Mouse (Mus musculus): Measurements from ENCODE around the gene Cep63. TPM values are rescaled to one million over a fixed set of nuclear protein-coding genes. Genes with fewer than 3 reads are reported as not detected.

Gene Cep63
- polyA plus RNA-seq, 1 experiment from 2014 or later, result 15.5 TPM

- Histone ChIP-seq H3K4me1 (ENCODE audit: insufficient read depth) (peaks cover under 1% of the 10 kb centered on the region; the same call in 1 of the 2 replicates), H3K27ac (ENCODE audit: low read depth) (no peak overlapping the region), H3K9ac (replicated peaks) (no peak overlapping the region), H3K27me3 (ENCODE audit: insufficient read depth, low read length) (peaks cover 15% of the 10 kb centered on the region), H3K36me3 (replicated peaks; ENCODE audit: insufficient read depth, low read length) (no peaks in the 10 kb centered on the region), H3K9me3 (ENCODE audit: low read length) (no peaks in the 10 kb centered on the region), H3K4me3 (ENCODE audit: low read depth, low read length) (no peak overlapping the region), H3K4me2 (ENCODE audit: low read depth, low read length) (no peak overlapping the region)
- DNase-seq (no peak), ATAC-seq (no peak)
- TF ChIP-seq EP300 (IDR thresholded peaks at IDR 0.05; ENCODE audit: low read depth) (no peak), CTCF (IDR thresholded peaks at IDR 0.05; ENCODE audit: low read depth) (no peak)
- whole genome bisulfite sequencing (ENCODE audit: insufficient replicate concordance), result 16% methylated on average over 7 of the region's 7 CpGs
These were observed 86.6 kb downstream of the Cep63 start for GRCm38 (mm10) chr9:102539699-102540098.

- no peaks in the 10 kb centered on the region for H3K4me1 ChIP-seq (ENCODE audit: insufficient read depth)
- TF ChIP-seq EP300 (IDR thresholded peaks at IDR 0.05; ENCODE audit: low read depth) (no peak), CTCF (IDR thresholded peaks at IDR 0.05; ENCODE audit: low read depth) (no peak)
- no peaks in the 10 kb centered on the region for H3K36me3 ChIP-seq (replicated peaks; ENCODE audit: insufficient read depth, low read length)
- ATAC-seq, result no peak
- H3K9ac ChIP-seq (replicated peaks), result no peak overlapping the region
- H3K27me3 ChIP-seq (ENCODE audit: insufficient read depth, low read length), result no peaks in the 10 kb centered on the region
- WGBS (ENCODE audit: insufficient replicate concordance), result 80% methylated on average over 4 of the region's 4 CpGs
- H3K4me2 ChIP-seq (ENCODE audit: low read depth, low read length), result no peak overlapping the region
- H3K4me3 ChIP-seq (ENCODE audit: low read depth, low read length), result no peak overlapping the region
- no peak overlapping the region for H3K27ac ChIP-seq (ENCODE audit: low read depth)
- H3K9me3 ChIP-seq (ENCODE audit: low read length), result no peaks in the 10 kb centered on the region
- DNase-seq, result no peak
These were observed 89.4 kb downstream of the Cep63 start for GRCm38 (mm10) chr9:102536968-102537367.

Other genes with a start within 250 kb of the Cep63 start
- not detected in 2 replicates for gene Ky, start 120.8 kb downstream of the Cep63 start, polyA plus RNA-seq (2015; fragmentation: Nextera tagmentation; extraction: Ambion mirVana)
- gene Anapc13, start 238 bp downstream of the Cep63 start, polyA plus RNA-seq (2015; fragmentation: Nextera tagmentation; extraction: Ambion mirVana), result 123 and 126 TPM in 2 replicates
- 5.7 and 6.5 TPM in 2 replicates for gene Amotl2, start 90.1 kb upstream of the Cep63 start, polyA plus RNA-seq (2015; fragmentation: Nextera tagmentation; extraction: Ambion mirVana)
- gene Ryk, start 208.4 kb upstream of the Cep63 start, polyA plus RNA-seq (2015; fragmentation: Nextera tagmentation; extraction: Ambion mirVana), result 4.7 and 8.2 TPM in 2 replicates

All from liver, postnatal 0 days (tissue).